Mouse (Mus musculus): ENCODE results near the gene Pycr2. TPM values are rescaled to one million over a fixed set of nuclear protein-coding genes. Genes with fewer than 3 reads are reported as not detected.
A peak's percentile ranks its signal among the peaks of the same experiment; 100 is the strongest.

The Pycr2 gene
- polyA plus RNA-seq (2014; fragmentation: Nextera tagmentation; extraction: Ambion mirVana): 77.6 and 92.2 TPM in 2 replicates

DNA sequence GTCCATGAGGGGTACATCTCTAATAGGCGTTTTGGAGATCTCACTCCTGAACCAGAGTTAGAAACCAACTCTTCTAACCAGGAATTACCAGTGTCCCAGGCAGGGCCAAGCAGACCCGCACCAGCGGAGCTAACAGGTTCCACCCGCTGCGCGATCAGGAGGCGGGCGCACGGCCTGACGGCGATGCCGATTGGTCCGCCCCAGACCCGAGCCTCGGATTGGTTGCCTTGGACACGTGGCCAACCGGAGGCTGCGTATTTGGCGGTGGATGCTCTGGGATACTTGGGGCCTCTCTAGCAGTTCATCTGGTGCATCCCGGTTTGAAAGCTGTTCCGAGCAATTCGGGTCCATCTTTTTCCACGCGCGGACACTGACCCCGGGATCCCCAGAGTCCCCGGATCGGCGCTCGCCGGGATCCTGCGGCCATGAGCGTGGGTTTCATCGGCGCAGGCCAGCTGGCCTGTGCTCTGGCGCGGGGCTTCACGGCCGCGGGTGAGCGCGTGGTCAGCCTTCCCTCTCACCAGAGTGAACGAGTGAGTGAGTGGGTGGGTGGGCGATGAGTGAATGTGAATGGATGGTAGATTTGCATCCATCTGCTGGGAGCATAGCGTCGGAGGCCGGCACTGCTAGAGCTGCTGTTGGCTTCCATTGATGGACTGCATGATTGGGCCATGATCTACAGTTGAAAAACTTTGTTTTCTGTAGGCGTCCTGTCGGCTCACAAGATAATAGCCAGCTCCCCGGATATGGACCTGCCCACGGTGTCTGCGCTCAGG is at the start of gene Pycr2:
Gene Pycr2, plus strand, starts transcription at position 255 of the 776 bp plus-strand sequence.
- H3K27me3 ChIP-seq (replicated peaks; ENCODE audit: control insufficient read depth, insufficient read depth, low read length): no peaks in the 10 kb centered on the region
- ATAC-seq (ENCODE audit: low read depth): peak; percentile 100
- H3K4me3 ChIP-seq (ENCODE audit: low read depth, low read length): peak within 1 kb of the TSS; percentile 65
- peak within 1 kb of the TSS; percentile 83 for H3K9ac ChIP-seq (ENCODE audit: low read depth, low read length)
- H3K27ac ChIP-seq (replicated peaks; ENCODE audit: low read depth, low read length): peak within 1 kb of the TSS; percentile 83
- peaks cover 36% of the 10 kb centered on the region for H3K36me3 ChIP-seq (ENCODE audit: control insufficient read depth, insufficient read depth, low read length)
- under 1% methylated on average over 52 of the region's 52 CpGs for WGBS
- peak within 1 kb of the TSS; percentile 79 for H3K4me2 ChIP-seq (ENCODE audit: low read depth, low read length)
- peak; percentile 98 for DNase-seq (ENCODE audit: low spot score)
- peaks cover 7% of the 10 kb centered on the region; the same call in 1 of the 2 replicates for H3K4me1 ChIP-seq (ENCODE audit: control insufficient read depth, insufficient read depth, low read length)
- no peaks in the 10 kb centered on the region for H3K9me3 ChIP-seq (ENCODE audit: control insufficient read depth, low read length)

DNA sequence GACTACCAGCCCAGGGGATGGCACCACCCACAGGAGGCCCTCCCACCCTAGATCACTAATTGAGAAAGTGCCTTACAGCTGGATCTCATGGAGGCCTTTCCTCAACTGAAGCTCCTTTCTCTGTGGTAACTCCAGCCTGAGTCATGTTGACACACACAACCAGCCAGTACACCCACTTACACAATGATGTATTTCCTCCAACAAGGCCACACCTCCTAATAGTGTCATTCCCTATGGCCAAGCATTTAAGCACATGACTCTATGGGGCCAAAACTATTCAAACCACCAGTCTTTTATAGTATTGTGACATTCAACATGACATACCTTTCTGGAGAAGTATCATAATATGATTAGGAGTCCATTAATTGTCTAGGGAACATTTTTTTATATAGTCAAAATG is 45.3 kb upstream of the Pycr2 start:
- Histone ChIP-seq H3K27ac (replicated peaks; ENCODE audit: low read depth, low read length) (no peak overlapping the region), H3K36me3 (ENCODE audit: control insufficient read depth, insufficient read depth, low read length) (peaks cover 82% of the 10 kb centered on the region), H3K9ac (ENCODE audit: low read depth, low read length) (no peak overlapping the region), H3K9me3 (ENCODE audit: control insufficient read depth, low read length) (no peaks in the 10 kb centered on the region), H3K4me3 (ENCODE audit: low read depth, low read length) (no peak overlapping the region), H3K4me2 (ENCODE audit: low read depth, low read length) (no peak overlapping the region), H3K27me3 (replicated peaks; ENCODE audit: control insufficient read depth, insufficient read depth, low read length) (no peaks in the 10 kb centered on the region), H3K4me1 (ENCODE audit: control insufficient read depth, insufficient read depth, low read length) (no peaks in the 10 kb centered on the region)
- ATAC-seq (ENCODE audit: low read depth) (no peak), DNase-seq (ENCODE audit: low spot score) (no peak)

DNA sequence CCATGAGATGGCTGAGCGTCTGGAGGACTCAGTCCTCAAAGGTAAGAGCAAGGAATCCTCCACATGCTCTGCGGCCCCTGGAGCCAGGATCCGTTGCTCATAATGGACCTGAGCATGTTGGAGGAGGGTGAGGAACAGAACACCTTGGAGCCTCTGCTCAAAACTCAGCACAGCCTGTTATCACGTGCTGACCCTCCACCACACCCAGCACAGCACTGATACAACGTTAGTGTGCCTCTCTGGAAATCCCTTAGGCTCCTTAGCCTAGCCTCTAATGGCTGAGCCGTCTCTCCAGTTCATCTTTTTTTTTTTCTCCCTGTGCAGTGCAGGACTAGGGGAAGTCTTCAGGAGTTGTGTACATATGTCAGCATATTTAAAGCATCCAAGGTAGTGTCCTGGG is 44.1 kb upstream of the Pycr2 start:
- Histone ChIP-seq H3K4me1 (ENCODE audit: control insufficient read depth, insufficient read depth, low read length) (no peaks in the 10 kb centered on the region), H3K27ac (replicated peaks; ENCODE audit: low read depth, low read length) (no peak overlapping the region), H3K4me2 (ENCODE audit: low read depth, low read length) (no peak overlapping the region), H3K9me3 (ENCODE audit: control insufficient read depth, low read length) (no peaks in the 10 kb centered on the region), H3K27me3 (replicated peaks; ENCODE audit: control insufficient read depth, insufficient read depth, low read length) (no peaks in the 10 kb centered on the region), H3K9ac (ENCODE audit: low read depth, low read length) (no peak overlapping the region), H3K4me3 (ENCODE audit: low read depth, low read length) (no peak overlapping the region), H3K36me3 (ENCODE audit: control insufficient read depth, insufficient read depth, low read length) (peaks cover 89% of the 10 kb centered on the region)
- ATAC-seq (ENCODE audit: low read depth) (no peak), DNase-seq (ENCODE audit: low spot score) (no peak)
- WGBS: 92% methylated on average over 6 of the region's 6 CpGs

DNA sequence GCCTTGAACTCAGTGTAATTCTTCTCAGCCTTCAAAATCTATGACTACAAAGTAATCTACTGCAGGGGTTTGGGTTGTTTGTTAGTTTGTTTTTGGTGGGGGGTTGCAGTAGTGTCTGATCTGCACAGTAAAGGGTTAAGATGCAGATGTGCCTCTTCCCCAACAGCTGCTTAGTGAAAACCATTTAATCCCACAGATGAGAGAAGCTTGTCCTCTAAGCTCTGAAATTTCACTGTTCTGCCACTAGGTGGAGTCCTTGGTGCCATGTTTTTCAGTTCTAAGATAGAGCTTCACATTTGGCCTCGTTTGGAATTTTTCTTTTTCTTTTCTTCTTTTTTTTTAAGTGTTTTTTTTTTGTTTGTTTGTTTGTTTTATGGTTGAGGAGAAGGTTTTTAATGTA is 40.5 kb upstream of the Pycr2 start:
- Histone ChIP-seq H3K4me2 (ENCODE audit: low read depth, low read length) (no peak overlapping the region), H3K4me1 (ENCODE audit: control insufficient read depth, insufficient read depth, low read length) (no peaks in the 10 kb centered on the region), H3K4me3 (ENCODE audit: low read depth, low read length) (no peak overlapping the region), H3K27me3 (replicated peaks; ENCODE audit: control insufficient read depth, insufficient read depth, low read length) (no peaks in the 10 kb centered on the region), H3K9ac (ENCODE audit: low read depth, low read length) (no peak overlapping the region), H3K9me3 (ENCODE audit: control insufficient read depth, low read length) (no peaks in the 10 kb centered on the region), H3K27ac (replicated peaks; ENCODE audit: low read depth, low read length) (no peak overlapping the region), H3K36me3 (ENCODE audit: control insufficient read depth, insufficient read depth, low read length) (peaks cover 87% of the 10 kb centered on the region)
- DNase-seq (ENCODE audit: low spot score): peak; percentile 70
- 7% methylated on average over 1 of the region's 1 CpGs for WGBS
- no peak for ATAC-seq (ENCODE audit: low read depth)

DNA sequence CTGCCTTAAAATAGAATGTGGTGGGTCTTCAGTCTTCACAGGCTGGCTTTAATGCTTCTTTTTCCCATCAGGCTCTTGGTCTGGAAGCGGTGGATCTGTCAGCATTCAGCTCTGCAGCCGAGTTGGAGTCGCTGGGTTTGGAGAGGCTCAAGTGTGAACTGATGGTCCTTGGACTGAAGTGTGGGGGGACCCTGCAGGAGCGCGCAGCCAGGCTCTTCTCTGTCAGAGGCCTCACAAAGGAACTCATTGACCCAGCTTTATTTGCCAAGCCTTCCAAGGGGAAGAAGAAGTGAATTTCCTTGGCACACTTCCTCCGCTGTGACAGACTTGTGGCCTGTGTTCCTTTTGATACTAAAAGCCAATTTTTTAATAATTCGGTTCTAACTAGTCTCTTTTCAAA is 38.1 kb upstream of the Pycr2 start:
- ATAC-seq (ENCODE audit: low read depth) (no peak), DNase-seq (ENCODE audit: low spot score) (no peak)
- H3K4me3 ChIP-seq (ENCODE audit: low read depth, low read length): no peak overlapping the region
- no peak overlapping the region for H3K4me2 ChIP-seq (ENCODE audit: low read depth, low read length)
- H3K27me3 ChIP-seq (replicated peaks; ENCODE audit: control insufficient read depth, insufficient read depth, low read length): no peaks in the 10 kb centered on the region
- no peak overlapping the region for H3K27ac ChIP-seq (replicated peaks; ENCODE audit: low read depth, low read length)
- no peaks in the 10 kb centered on the region for H3K4me1 ChIP-seq (ENCODE audit: control insufficient read depth, insufficient read depth, low read length)
- WGBS: 91% methylated on average over 7 of the region's 7 CpGs
- H3K9ac ChIP-seq (ENCODE audit: low read depth, low read length): no peak overlapping the region
- no peaks in the 10 kb centered on the region for H3K9me3 ChIP-seq (ENCODE audit: control insufficient read depth, low read length)
- peaks cover 65% of the 10 kb centered on the region for H3K36me3 ChIP-seq (ENCODE audit: control insufficient read depth, insufficient read depth, low read length)

DNA sequence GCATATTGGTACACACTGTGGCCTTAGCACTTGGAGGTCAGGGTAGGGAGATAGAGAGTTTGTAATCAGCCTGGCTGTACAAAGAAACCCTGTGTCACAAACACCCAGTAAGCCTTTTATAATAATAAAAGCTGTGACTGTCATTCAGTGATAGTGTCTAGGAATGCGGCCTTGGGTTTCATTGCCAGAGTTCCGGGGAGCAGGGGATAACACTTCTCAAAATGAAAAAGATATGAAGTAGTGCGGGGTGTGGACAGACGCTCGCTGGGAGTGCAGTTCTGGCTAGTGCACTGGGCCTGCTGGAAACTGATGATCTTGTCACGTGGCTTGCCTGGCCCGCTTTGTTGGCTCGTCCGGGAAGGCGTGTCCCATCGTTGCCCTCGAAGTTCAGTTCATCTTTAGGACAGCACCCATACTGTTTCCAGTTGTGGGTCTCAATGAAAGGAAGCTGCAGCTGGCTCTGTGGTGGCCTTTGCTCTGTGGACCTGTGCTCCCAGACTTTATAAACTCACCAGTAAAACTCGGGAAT is 33.9 kb upstream of the Pycr2 start:
- no peak overlapping the region for H3K4me3 ChIP-seq (ENCODE audit: low read depth, low read length)
- no peak overlapping the region for H3K27ac ChIP-seq (replicated peaks; ENCODE audit: low read depth, low read length)
- no peaks in the 10 kb centered on the region for H3K9me3 ChIP-seq (ENCODE audit: control insufficient read depth, low read length)
- DNase-seq (ENCODE audit: low spot score) (no peak), ATAC-seq (ENCODE audit: low read depth) (no peak)
- WGBS: 72% methylated on average over 13 of the region's 13 CpGs
- peaks cover 31% of the 10 kb centered on the region for H3K36me3 ChIP-seq (ENCODE audit: control insufficient read depth, insufficient read depth, low read length)
- no peaks in the 10 kb centered on the region for H3K27me3 ChIP-seq (replicated peaks; ENCODE audit: control insufficient read depth, insufficient read depth, low read length)
- H3K9ac ChIP-seq (ENCODE audit: low read depth, low read length): no peak overlapping the region
- H3K4me1 ChIP-seq (ENCODE audit: control insufficient read depth, insufficient read depth, low read length): no peaks in the 10 kb centered on the region
- no peak overlapping the region for H3K4me2 ChIP-seq (ENCODE audit: low read depth, low read length)

DNA sequence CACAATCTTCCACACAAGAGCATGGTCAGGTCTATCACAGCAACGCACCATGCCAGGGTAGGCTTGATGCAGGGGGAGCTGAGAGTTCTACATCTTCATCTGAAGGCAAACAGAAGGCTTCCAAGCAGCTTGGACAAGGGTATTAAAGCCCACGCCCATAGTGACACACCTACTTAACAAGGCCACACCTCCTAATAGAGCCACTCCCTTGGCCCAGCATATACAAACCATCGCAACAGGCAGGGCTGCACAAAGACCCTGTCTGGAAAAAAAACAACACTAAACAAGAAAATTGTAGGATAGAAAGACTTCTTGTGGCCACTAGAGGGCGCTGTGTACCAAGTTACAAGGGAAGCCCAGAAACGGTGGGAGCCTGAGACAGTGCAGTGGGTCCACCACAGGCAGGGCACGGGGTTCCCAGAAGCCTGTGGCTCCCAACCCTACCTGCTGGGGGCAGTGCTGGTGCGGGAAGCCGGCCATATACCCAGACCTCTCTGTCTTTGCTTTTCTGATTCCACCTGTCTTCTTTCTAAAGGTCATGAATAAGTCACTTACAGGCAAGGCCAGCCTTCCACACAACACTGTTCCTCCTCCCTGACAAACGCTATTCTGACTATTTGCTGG is 30.1 kb upstream of the Pycr2 start:
- Histone ChIP-seq H3K4me1 (ENCODE audit: control insufficient read depth, insufficient read depth, low read length) (no peaks in the 10 kb centered on the region), H3K9ac (ENCODE audit: low read depth, low read length) (no peak overlapping the region), H3K4me3 (ENCODE audit: low read depth, low read length) (no peak overlapping the region), H3K27me3 (replicated peaks; ENCODE audit: control insufficient read depth, insufficient read depth, low read length) (no peaks in the 10 kb centered on the region), H3K9me3 (ENCODE audit: control insufficient read depth, low read length) (no peaks in the 10 kb centered on the region), H3K27ac (replicated peaks; ENCODE audit: low read depth, low read length) (no peak overlapping the region), H3K36me3 (ENCODE audit: control insufficient read depth, insufficient read depth, low read length) (no peaks in the 10 kb centered on the region), H3K4me2 (ENCODE audit: low read depth, low read length) (no peak overlapping the region)
- 18% methylated on average over 9 of the region's 9 CpGs for WGBS
- DNase-seq (ENCODE audit: low spot score): peak; percentile 54
- ATAC-seq (ENCODE audit: low read depth): 0 out of 2 replicates have a peak, but pooled peaks have one; percentile 44

DNA sequence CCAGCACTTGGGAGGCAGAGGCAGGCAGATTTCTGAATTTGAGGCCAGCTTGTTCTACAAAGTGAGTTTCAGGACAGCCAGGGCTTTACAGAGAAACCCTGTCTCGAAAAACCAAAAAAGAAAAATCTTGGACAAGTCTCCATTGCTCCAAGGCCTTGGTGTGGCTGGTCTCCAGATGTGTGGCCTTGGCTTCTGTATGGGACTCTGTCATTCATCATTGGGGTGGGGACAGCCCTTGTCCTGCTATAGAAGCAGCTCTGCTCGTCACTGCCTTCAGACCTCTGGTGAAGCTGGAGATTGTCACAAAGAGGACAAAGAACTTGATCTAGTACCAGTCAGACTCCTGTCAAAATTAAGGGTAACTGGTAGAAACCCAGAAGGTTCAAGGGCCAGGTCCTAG is 29.5 kb upstream of the Pycr2 start:
- no peaks in the 10 kb centered on the region for H3K27me3 ChIP-seq (replicated peaks; ENCODE audit: control insufficient read depth, insufficient read depth, low read length)
- no peak overlapping the region for H3K4me3 ChIP-seq (ENCODE audit: low read depth, low read length)
- DNase-seq (ENCODE audit: low spot score) (no peak), ATAC-seq (ENCODE audit: low read depth) (no peak)
- no peaks in the 10 kb centered on the region for H3K4me1 ChIP-seq (ENCODE audit: control insufficient read depth, insufficient read depth, low read length)
- WGBS: 69% methylated on average over 2 of the region's 2 CpGs
- H3K27ac ChIP-seq (replicated peaks; ENCODE audit: low read depth, low read length): no peak overlapping the region
- no peak overlapping the region for H3K4me2 ChIP-seq (ENCODE audit: low read depth, low read length)
- no peaks in the 10 kb centered on the region for H3K9me3 ChIP-seq (ENCODE audit: control insufficient read depth, low read length)
- no peak overlapping the region for H3K9ac ChIP-seq (ENCODE audit: low read depth, low read length)
- no peaks in the 10 kb centered on the region for H3K36me3 ChIP-seq (ENCODE audit: control insufficient read depth, insufficient read depth, low read length)
